Mouse (Mus musculus): ENCODE data around the gene Ncl. TPM values are rescaled to one million over a fixed set of nuclear protein-coding genes. Genes with fewer than 3 reads are reported as not detected.

Ncl gene
- polyA plus RNA-seq, 1 experiment from 2014 or later = 410 TPM

GRCm38 (mm10) chr1:86354186-86354585 is 5.0 kb downstream of the Ncl start:
- WGBS = 92% methylated on average over 2 of the region's 2 CpGs
- H3K36me3 ChIP-seq (ENCODE audit: control insufficient read depth, insufficient read depth, low read length) = peaks cover 43% of the 10 kb centered on the region
- ATAC-seq (replicated peaks; ENCODE audit: low FRiP score) (no peak), DNase-seq (ENCODE audit: low spot score) (no peak)
- H3K4me2 ChIP-seq (ENCODE audit: low read depth, low read length, severe bottlenecking) = no peak overlapping the region
- H3K9me3 ChIP-seq (ENCODE audit: control insufficient read depth, low read length) = no peaks in the 10 kb centered on the region
- H3K9ac ChIP-seq (ENCODE audit: low read length) = no peak overlapping the region
- no peaks in the 10 kb centered on the region for H3K27me3 ChIP-seq (ENCODE audit: control insufficient read depth, insufficient read depth, low read length)
- H3K4me3 ChIP-seq (ENCODE audit: low read depth, low read length) = no peak overlapping the region
- no peak overlapping the region for H3K27ac ChIP-seq (ENCODE audit: low read depth, low read length)
- H3K4me1 ChIP-seq (replicated peaks; ENCODE audit: control insufficient read depth, insufficient read depth, low read length) = no peaks in the 10 kb centered on the region

GRCm38 (mm10) chr1:86350576-86350975 is 8.6 kb downstream of the Ncl start:
- no peak for ATAC-seq (replicated peaks; ENCODE audit: low FRiP score)
- Histone ChIP-seq H3K4me3 (ENCODE audit: low read depth, low read length) (no peak overlapping the region), H3K27ac (ENCODE audit: low read depth, low read length) (no peak overlapping the region), H3K36me3 (ENCODE audit: control insufficient read depth, insufficient read depth, low read length) (peaks cover 38% of the 10 kb centered on the region), H3K4me1 (replicated peaks; ENCODE audit: control insufficient read depth, insufficient read depth, low read length) (no peaks in the 10 kb centered on the region), H3K9ac (ENCODE audit: low read length) (no peak overlapping the region), H3K27me3 (ENCODE audit: control insufficient read depth, insufficient read depth, low read length) (no peaks in the 10 kb centered on the region), H3K4me2 (ENCODE audit: low read depth, low read length, severe bottlenecking) (no peak overlapping the region), H3K9me3 (ENCODE audit: control insufficient read depth, low read length) (no peaks in the 10 kb centered on the region)
- no peak for DNase-seq (ENCODE audit: low spot score)
- WGBS = 86% methylated on average over 8 of the region's 8 CpGs

- Histone ChIP-seq H3K4me1 (replicated peaks; ENCODE audit: control insufficient read depth, insufficient read depth, low read length) (no peaks in the 10 kb centered on the region), H3K9me3 (ENCODE audit: control insufficient read depth, low read length) (no peaks in the 10 kb centered on the region), H3K36me3 (ENCODE audit: control insufficient read depth, insufficient read depth, low read length) (peaks cover 31% of the 10 kb centered on the region), H3K4me3 (ENCODE audit: low read depth, low read length) (no peak overlapping the region), H3K27ac (ENCODE audit: low read depth, low read length) (no peak overlapping the region), H3K4me2 (ENCODE audit: low read depth, low read length, severe bottlenecking) (no peak overlapping the region), H3K9ac (ENCODE audit: low read length) (no peak overlapping the region), H3K27me3 (ENCODE audit: control insufficient read depth, insufficient read depth, low read length) (no peaks in the 10 kb centered on the region)
- DNase-seq (ENCODE audit: low spot score) (no peak), ATAC-seq (replicated peaks; ENCODE audit: low FRiP score) (no peak)
- 80% methylated on average over 1 of the region's 1 CpGs for WGBS
Measured at GRCm38 (mm10) chr1:86349696-86350095, 9.5 kb downstream of the Ncl start.

GRCm38 (mm10) chr1:86349201-86349600 is 10.0 kb downstream of the Ncl start:
- no peak for ATAC-seq (replicated peaks; ENCODE audit: low FRiP score)

GRCm38 (mm10) chr1:86348801-86349200 is 10.4 kb downstream of the Ncl start:
- Histone ChIP-seq H3K27ac (ENCODE audit: low read depth, low read length) (no peak overlapping the region), H3K4me1 (replicated peaks; ENCODE audit: control insufficient read depth, insufficient read depth, low read length) (no peaks in the 10 kb centered on the region), H3K27me3 (ENCODE audit: control insufficient read depth, insufficient read depth, low read length) (no peaks in the 10 kb centered on the region), H3K9me3 (ENCODE audit: control insufficient read depth, low read length) (no peaks in the 10 kb centered on the region), H3K9ac (ENCODE audit: low read length) (no peak overlapping the region), H3K4me2 (ENCODE audit: low read depth, low read length, severe bottlenecking) (no peak overlapping the region), H3K4me3 (ENCODE audit: low read depth, low read length) (no peak overlapping the region), H3K36me3 (ENCODE audit: control insufficient read depth, insufficient read depth, low read length) (peaks cover 29% of the 10 kb centered on the region)
- ATAC-seq (replicated peaks; ENCODE audit: low FRiP score) (no peak), DNase-seq (ENCODE audit: low spot score) (no peak)
- WGBS = 67% methylated on average over 4 of the region's 4 CpGs

More at GRCm38 (mm10) chr1:86349201-86349600, 10.0 kb downstream of the Ncl start:
- Histone ChIP-seq H3K9ac (ENCODE audit: low read length) (no peak overlapping the region), H3K36me3 (ENCODE audit: control insufficient read depth, insufficient read depth, low read length) (peaks cover 29% of the 10 kb centered on the region), H3K4me1 (replicated peaks; ENCODE audit: control insufficient read depth, insufficient read depth, low read length) (no peaks in the 10 kb centered on the region), H3K9me3 (ENCODE audit: control insufficient read depth, low read length) (no peaks in the 10 kb centered on the region), H3K27me3 (ENCODE audit: control insufficient read depth, insufficient read depth, low read length) (no peaks in the 10 kb centered on the region), H3K27ac (ENCODE audit: low read depth, low read length) (no peak overlapping the region), H3K4me2 (ENCODE audit: low read depth, low read length, severe bottlenecking) (no peak overlapping the region), H3K4me3 (ENCODE audit: low read depth, low read length) (no peak overlapping the region)
- no peak for DNase-seq (ENCODE audit: low spot score)
- 95% methylated on average over 3 of the region's 3 CpGs for WGBS

- H3K4me1 ChIP-seq (replicated peaks; ENCODE audit: control insufficient read depth, insufficient read depth, low read length) = no peaks in the 10 kb centered on the region
- ATAC-seq (replicated peaks; ENCODE audit: low FRiP score) = no peak
- no peak overlapping the region for H3K4me2 ChIP-seq (ENCODE audit: low read depth, low read length, severe bottlenecking)
- no peak overlapping the region for H3K4me3 ChIP-seq (ENCODE audit: low read depth, low read length)
- H3K9ac ChIP-seq (ENCODE audit: low read length) = no peak overlapping the region
- peaks cover 29% of the 10 kb centered on the region for H3K36me3 ChIP-seq (ENCODE audit: control insufficient read depth, insufficient read depth, low read length)
- no peaks in the 10 kb centered on the region for H3K9me3 ChIP-seq (ENCODE audit: control insufficient read depth, low read length)
- no peak for DNase-seq (ENCODE audit: low spot score)
- H3K27ac ChIP-seq (ENCODE audit: low read depth, low read length) = no peak overlapping the region
- no peaks in the 10 kb centered on the region for H3K27me3 ChIP-seq (ENCODE audit: control insufficient read depth, insufficient read depth, low read length)
- WGBS = 67% methylated on average over 1 of the region's 1 CpGs
Measured at GRCm38 (mm10) chr1:86348083-86348482, 11.1 kb downstream of the Ncl start.

- ATAC-seq (replicated peaks; ENCODE audit: low FRiP score) (no peak), DNase-seq (ENCODE audit: low spot score) (no peak)
- Histone ChIP-seq H3K9ac (ENCODE audit: low read length) (no peak overlapping the region), H3K4me3 (ENCODE audit: low read depth, low read length) (no peak overlapping the region), H3K4me1 (replicated peaks; ENCODE audit: control insufficient read depth, insufficient read depth, low read length) (no peaks in the 10 kb centered on the region), H3K9me3 (ENCODE audit: control insufficient read depth, low read length) (no peaks in the 10 kb centered on the region), H3K27ac (ENCODE audit: low read depth, low read length) (no peak overlapping the region), H3K36me3 (ENCODE audit: control insufficient read depth, insufficient read depth, low read length) (peaks cover 29% of the 10 kb centered on the region), H3K27me3 (ENCODE audit: control insufficient read depth, insufficient read depth, low read length) (no peaks in the 10 kb centered on the region), H3K4me2 (ENCODE audit: low read depth, low read length, severe bottlenecking) (no peak overlapping the region)
- 65% methylated on average over 1 of the region's 1 CpGs for WGBS
Measured at GRCm38 (mm10) chr1:86347716-86348045, 11.5 kb downstream of the Ncl start.

- no peak for ATAC-seq (replicated peaks; ENCODE audit: low FRiP score)
- no peak overlapping the region for H3K27ac ChIP-seq (ENCODE audit: low read depth, low read length)
- 82% methylated on average over 3 of the region's 3 CpGs for WGBS
- no peak overlapping the region for H3K9ac ChIP-seq (ENCODE audit: low read length)
- no peaks in the 10 kb centered on the region for H3K27me3 ChIP-seq (ENCODE audit: control insufficient read depth, insufficient read depth, low read length)
- H3K36me3 ChIP-seq (ENCODE audit: control insufficient read depth, insufficient read depth, low read length) = peaks cover 29% of the 10 kb centered on the region
- DNase-seq (ENCODE audit: low spot score) = no peak
- no peaks in the 10 kb centered on the region for H3K4me1 ChIP-seq (replicated peaks; ENCODE audit: control insufficient read depth, insufficient read depth, low read length)
- H3K9me3 ChIP-seq (ENCODE audit: control insufficient read depth, low read length) = no peaks in the 10 kb centered on the region
- no peak overlapping the region for H3K4me3 ChIP-seq (ENCODE audit: low read depth, low read length)
- H3K4me2 ChIP-seq (ENCODE audit: low read depth, low read length, severe bottlenecking) = no peak overlapping the region
Measured at GRCm38 (mm10) chr1:86346851-86347715, 12.1 kb downstream of the Ncl start.

GRCm38 (mm10) chr1:86345956-86346355 is 13.2 kb downstream of the Ncl start:
- no peak overlapping the region for H3K4me3 ChIP-seq (ENCODE audit: low read depth, low read length)
- 89% methylated on average over 4 of the region's 4 CpGs for WGBS
- peaks cover 22% of the 10 kb centered on the region for H3K36me3 ChIP-seq (ENCODE audit: control insufficient read depth, insufficient read depth, low read length)
- no peaks in the 10 kb centered on the region for H3K27me3 ChIP-seq (ENCODE audit: control insufficient read depth, insufficient read depth, low read length)
- DNase-seq (ENCODE audit: low spot score) (no peak), ATAC-seq (replicated peaks; ENCODE audit: low FRiP score) (no peak)
- no peak overlapping the region for H3K27ac ChIP-seq (ENCODE audit: low read depth, low read length)
- no peaks in the 10 kb centered on the region for H3K4me1 ChIP-seq (replicated peaks; ENCODE audit: control insufficient read depth, insufficient read depth, low read length)
- H3K4me2 ChIP-seq (ENCODE audit: low read depth, low read length, severe bottlenecking) = no peak overlapping the region
- no peaks in the 10 kb centered on the region for H3K9me3 ChIP-seq (ENCODE audit: control insufficient read depth, low read length)
- H3K9ac ChIP-seq (ENCODE audit: low read length) = no peak overlapping the region
